Mouse (Mus musculus) layer of hippocampus, adult 2 months (tissue): Measurements from ENCODE around the gene Isg20l2. TPM values are rescaled to one million over a fixed set of nuclear protein-coding genes. Genes with fewer than 3 reads are reported as not detected.
A peak's percentile ranks its signal among the peaks of the same experiment; 100 is the strongest.

Experiments used
- DNase-seq, 2 experiments: peaks; one replicate each; pipeline ENCODE4 v3.0.0; 2022; ENCODE audit warnings: low spot score in 2 of 2
- H3K27ac ChIP-seq: fragments of 200-600 bp; 2 replicates; pipeline ENCODE4 v1.8.1; 2022
- H3K4me3 ChIP-seq: fragments of 200-600 bp; 2 replicates; pipeline ENCODE4 v1.8.1; 2022; ENCODE audit warnings: mild to moderate bottlenecking
- CTCF ChIP-seq: fragments of 200-600 bp; conservative IDR thresholded peaks from 2 replicates; pipeline ENCODE4 v1.8.1; 2022; ENCODE audit warnings: antibody characterized with exemption, mild to moderate bottlenecking, moderate library complexity
- total RNA-seq, 2 experiments: library from RNA; stranded (reverse); gene quantifications; 2 replicates each; pipeline ENCODE4 v1.2.3; 2021

The Isg20l2 gene
- total RNA-seq, 2 experiments from 2014 or later, result 14.2 to 15.8 TPM

- Histone ChIP-seq H3K4me3 (no peak overlapping the region), H3K27ac (no peak overlapping the region)
- no peak for TF ChIP-seq CTCF
- DNase-seq, result no peak
Measured at GRCm38 (mm10) chr3:87903821-87904220, 26.3 kb upstream of the Isg20l2 start.

GRCm38 (mm10) chr3:87905880-87906485 is 24.1 kb upstream of the Isg20l2 start, which contains the start of gene Hdgf:
Gene Hdgf, plus strand, starts transcription at chr3:87906321.
- TF ChIP-seq CTCF, result peak; percentile 58
- Histone ChIP-seq H3K27ac (peak within 1 kb of the TSS; percentile 98), H3K4me3 (peak within 1 kb of the TSS; percentile 88)
- DNase-seq, result peak; percentile 92 to 94

GRCm38 (mm10) chr3:87906601-87906980 is 23.5 kb upstream of the Isg20l2 start:
- Histone ChIP-seq H3K4me3 (peak overlapping the region; percentile 88), H3K27ac (peak overlapping the region; percentile 98)
- peak in 1 of 2 experiments; percentile 44 for DNase-seq
- no peak for TF ChIP-seq CTCF

- Histone ChIP-seq H3K27ac (peak overlapping the region; percentile 98), H3K4me3 (peak overlapping the region; percentile 88)
- DNase-seq, result peak in 1 of 2 experiments; percentile 34
- TF ChIP-seq CTCF, result no peak
Measured at GRCm38 (mm10) chr3:87906981-87907857, 22.9 kb upstream of the Isg20l2 start.

- peak overlapping the region; percentile 98; the same call in 1 of the 2 replicates for H3K27ac ChIP-seq
- TF ChIP-seq CTCF, result no peak
- no peak for DNase-seq
- peak overlapping the region; percentile 88 for H3K4me3 ChIP-seq
Measured at GRCm38 (mm10) chr3:87907906-87908305, 22.2 kb upstream of the Isg20l2 start.

GRCm38 (mm10) chr3:87909381-87909780 is 20.7 kb upstream of the Isg20l2 start:
- no peak overlapping the region for H3K4me3 ChIP-seq
- DNase-seq, result no peak
- no peak for TF ChIP-seq CTCF
- peak overlapping the region; percentile 84; the same call in 1 of the 2 replicates for H3K27ac ChIP-seq

GRCm38 (mm10) chr3:87909874-87910273 is 20.2 kb upstream of the Isg20l2 start:
- no peak for DNase-seq
- H3K4me3 ChIP-seq, result peak overlapping the region; percentile 52; the same call in 1 of the 2 replicates
- H3K27ac ChIP-seq, result peak overlapping the region; percentile 84
- TF ChIP-seq CTCF, result no peak

GRCm38 (mm10) chr3:87910573-87911141 is 19.5 kb upstream of the Isg20l2 start:
- TF ChIP-seq CTCF, result no peak
- H3K27ac ChIP-seq, result peak overlapping the region; percentile 84
- DNase-seq, result peak in 1 of 2 experiments; percentile 39
- H3K4me3 ChIP-seq, result peak overlapping the region; percentile 52

- TF ChIP-seq CTCF, result no peak
Measured at GRCm38 (mm10) chr3:87913491-87913890, 16.6 kb upstream of the Isg20l2 start.

GRCm38 (mm10) chr3:87913891-87914290 is 16.2 kb upstream of the Isg20l2 start:
- TF ChIP-seq CTCF, result no peak

More at GRCm38 (mm10) chr3:87913491-87913890, 16.6 kb upstream of the Isg20l2 start:
- DNase-seq, result no peak
- H3K27ac ChIP-seq, result no peak overlapping the region
- no peak overlapping the region for H3K4me3 ChIP-seq

GRCm38 (mm10) chr3:87916990-87917389 is 13.1 kb upstream of the Isg20l2 start:
- TF ChIP-seq CTCF, result peak; percentile 54
- Histone ChIP-seq H3K27ac (no peak overlapping the region), H3K4me3 (no peak overlapping the region)
- DNase-seq, result no peak

More at GRCm38 (mm10) chr3:87913891-87914290, 16.2 kb upstream of the Isg20l2 start:
- no peak for DNase-seq
- Histone ChIP-seq H3K27ac (no peak overlapping the region), H3K4me3 (no peak overlapping the region)

GRCm38 (mm10) chr3:87918551-87918950 is 11.6 kb upstream of the Isg20l2 start:
- no peak overlapping the region for H3K27ac ChIP-seq
- TF ChIP-seq CTCF, result no peak
- DNase-seq, result no peak
- no peak overlapping the region; the same call in 1 of the 2 replicates for H3K4me3 ChIP-seq
